Mouse (Mus musculus) heart, adult 2 months (tissue): ENCODE results near the gene Methig1. TPM values are rescaled to one million over a fixed set of nuclear protein-coding genes. Genes with fewer than 3 reads are reported as not detected.
A peak's percentile ranks its signal among the peaks of the same experiment; 100 is the strongest.
"Not testable (repeated sequence)": the region's sequence is repeated elsewhere in the genome, so short reads cannot be mapped to it uniquely, and the experiment has no call there.

Experiments used
- DNase-seq, 2 experiments: peaks; one replicate each; pipeline ENCODE4 v3.0.0; 2021
- H3K27ac ChIP-seq: fragments of 200-600 bp; 2 replicates; pipeline ENCODE4 v1.8.1; 2022
- H3K27me3 ChIP-seq: fragments of 200-500 bp; 2 replicates; pipeline ENCODE4 v1.6.1; 2012; ENCODE audit warnings: mild to moderate bottlenecking, low read length, inconsistent platforms, mixed read lengths; ENCODE audit not compliant: control insufficient read depth, insufficient read depth
- H3K36me3 ChIP-seq: fragments of 200-500 bp; 2 replicates; pipeline ENCODE4 v1.6.1; 2012; ENCODE audit warnings: low read length, inconsistent platforms; ENCODE audit not compliant: control insufficient read depth, insufficient read depth
- H3K4me1 ChIP-seq: fragments of 200-500 bp; 2 replicates; pipeline ENCODE4 v1.6.1; 2011; ENCODE audit warnings: low read length; ENCODE audit not compliant: control insufficient read depth, insufficient read depth
- H3K4me3 ChIP-seq: fragments of 200-600 bp; 2 replicates; pipeline ENCODE4 v1.8.1; 2022
- H3K79me2 ChIP-seq: fragments of 200-500 bp; replicated peaks from 2 replicates; pipeline ENCODE4 v1.6.1; 2012; ENCODE audit warnings: mild to moderate bottlenecking, inconsistent platforms, low read length, moderate library complexity, mixed read lengths; ENCODE audit not compliant: control insufficient read depth, insufficient read depth
- H3K9ac ChIP-seq: fragments of 200-500 bp; 2 replicates; pipeline ENCODE4 v1.6.1; 2012; ENCODE audit warnings: low read depth, mild to moderate bottlenecking, control low read depth, inconsistent platforms, low read length, mixed read lengths
- CTCF ChIP-seq: fragments of 200-600 bp; IDR thresholded peaks from 2 replicates; pipeline ENCODE4 v1.8.1; 2022; ENCODE audit warnings: antibody characterized with exemption, mild to moderate bottlenecking, moderate library complexity
- EP300 ChIP-seq: fragments of 200-500 bp; IDR thresholded peaks from 2 replicates; pipeline ENCODE4 v1.6.1; 2011; ENCODE audit warnings: low read depth, low read length, control low read depth; ENCODE audit not compliant: insufficient read depth
- POLR2A ChIP-seq: fragments of 200-500 bp; IDR thresholded peaks from 2 replicates; pipeline ENCODE4 v1.6.1; 2011; ENCODE audit warnings: mild to moderate bottlenecking, low read depth, low read length, control low read depth; ENCODE audit not compliant: insufficient read depth
- WGBS: fragments of 180-500 bp; shearing (Covaris S2); methylation state at CpG from one replicate; pipeline ENCODE4 v1.1.7; 2018; 5-methylcytosine and 5-hydroxymethylcytosine counted together
- intact Hi-C: fragments of 180-260 bp; cut with DNase I; formaldehyde crosslinking; loops from one replicate; pipeline ENCODE4 v1.15.1; 2025
- polyA plus RNA-seq: library from polyadenylated mRNA; depleted of rRNA; stranded (reverse); fragments of >200 nt; gene quantifications from 2 replicates; pipeline ENCODE4 v1.2.3, GENCODE M21; 2012
- total RNA-seq, 2 experiments: library from RNA; stranded (reverse); gene quantifications; 2 replicates each; pipeline ENCODE4 v1.2.3; 2021

The Methig1 gene
- total and polyA plus RNA-seq, 3 experiments: 0.34 TPM; not detected in 2

- intact Hi-C loops: no loop called here
- no peak for DNase-seq
- TF ChIP-seq POLR2A (no peak), CTCF (no peak), EP300 (no peak)
- 71% methylated on average over 14 of the region's 14 CpGs for WGBS
- no peaks in the 10 kb centered on the region for H3K27me3 ChIP-seq
- H3K27ac ChIP-seq: no peak overlapping the region
- no peaks in the 10 kb centered on the region for H3K79me2 ChIP-seq
- no peaks in the 10 kb centered on the region for H3K36me3 ChIP-seq
- H3K4me3 ChIP-seq: no peak overlapping the region
- no peak overlapping the region for H3K9ac ChIP-seq
- no peaks in the 10 kb centered on the region; the same call in 1 of the 2 replicates for H3K4me1 ChIP-seq
Measured at GRCm38 (mm10) chr15:100346761-100347160, 6.2 kb upstream of the Methig1 start.

- Histone ChIP-seq H3K4me3 (no peak overlapping the region), H3K4me1 (no peaks in the 10 kb centered on the region; the same call in 1 of the 2 replicates), H3K79me2 (no peaks in the 10 kb centered on the region), H3K36me3 (no peaks in the 10 kb centered on the region), H3K27me3 (no peaks in the 10 kb centered on the region), H3K9ac (no peak overlapping the region), H3K27ac (no peak overlapping the region)
- 27% methylated on average over 2 of the region's 2 CpGs for WGBS
- no peak for DNase-seq
- intact Hi-C loops: no loop called here
- TF ChIP-seq CTCF: no peak
- TF ChIP-seq EP300: 0 out of 2 replicates have a peak, but pooled peaks have one; percentile 34
- no peak for TF ChIP-seq POLR2A
Measured at GRCm38 (mm10) chr15:100349496-100349895, 3.5 kb upstream of the Methig1 start.

GRCm38 (mm10) chr15:100351501-100352060 lies 1.4 kb upstream of the Methig1 start:
- TF ChIP-seq CTCF: no peak
- H3K4me3 ChIP-seq: no peak overlapping the region
- no peaks in the 10 kb centered on the region for H3K27me3 ChIP-seq
- DNase-seq: no peak
- H3K36me3 ChIP-seq: no peaks in the 10 kb centered on the region
- intact Hi-C loops: no loop called here
- no peak overlapping the region for H3K27ac ChIP-seq
- no peaks in the 10 kb centered on the region for H3K4me1 ChIP-seq
- no peaks in the 10 kb centered on the region for H3K79me2 ChIP-seq
- H3K9ac ChIP-seq: no peak overlapping the region
- WGBS: 54% methylated on average over 6 of the region's 6 CpGs

- H3K79me2 ChIP-seq, H3K36me3 ChIP-seq, DNase-seq, H3K4me1 ChIP-seq, H3K4me3 ChIP-seq, H3K27me3 ChIP-seq, H3K27ac ChIP-seq, H3K9ac ChIP-seq, intact Hi-C loops: not testable (repeated sequence)
- WGBS: 90% methylated on average over 22 of the region's 22 CpGs
Measured at GRCm38 (mm10) chr15:100353399-100353798, 450 bp downstream of the Methig1 start.

GRCm38 (mm10) chr15:100355876-100356275 lies 2.9 kb downstream of the Methig1 start:
- Histone ChIP-seq H3K4me1 (no peaks in the 10 kb centered on the region), H3K36me3 (no peaks in the 10 kb centered on the region), H3K79me2 (no peaks in the 10 kb centered on the region), H3K27ac (no peak overlapping the region), H3K4me3 (no peak overlapping the region), H3K9ac (no peak overlapping the region), H3K27me3 (no peaks in the 10 kb centered on the region)
- 83% methylated on average over 5 of the region's 5 CpGs for WGBS
- no peak for TF ChIP-seq EP300
- TF ChIP-seq POLR2A: no peak
- no peak for TF ChIP-seq CTCF
- no peak for DNase-seq
- intact Hi-C loops: no loop called here

- Histone ChIP-seq H3K36me3 (no peaks in the 10 kb centered on the region), H3K79me2 (no peaks in the 10 kb centered on the region), H3K27ac (no peak within 1 kb of the TSS), H3K9ac (no peak within 1 kb of the TSS), H3K27me3 (no peaks in the 10 kb centered on the region), H3K4me1 (no peaks in the 10 kb centered on the region), H3K4me3 (no peak within 1 kb of the TSS)
- WGBS: 71% methylated on average over 7 of the region's 7 CpGs
- no peak for TF ChIP-seq CTCF
- TF ChIP-seq EP300: no peak
- TF ChIP-seq POLR2A: no peak
- DNase-seq: no peak
- intact Hi-C loops: no loop called here
Measured at GRCm38 (mm10) chr15:100364242-100364641, 11.3 kb downstream of the Methig1 start, which contains the start of gene Higd1c. Gene Higd1c, plus strand, starts transcription at chr15:100364542.

- WGBS: 88% methylated on average over 9 of the region's 9 CpGs
- H3K36me3 ChIP-seq, intact Hi-C loops: not testable (repeated sequence)
Measured at GRCm38 (mm10) chr15:100365967-100366366, 13.0 kb downstream of the Methig1 start.

More at GRCm38 (mm10) chr15:100365967-100366366, 13.0 kb downstream of the Methig1 start:
- not testable (repeated sequence) for H3K9ac ChIP-seq, H3K79me2 ChIP-seq, DNase-seq, H3K4me3 ChIP-seq, H3K27ac ChIP-seq, H3K4me1 ChIP-seq, H3K27me3 ChIP-seq
